Mouse (Mus musculus) gastrocnemius, postnatal 10 days (tissue): ENCODE measurements around the gene Efcab6. TPM values are rescaled to one million over a fixed set of nuclear protein-coding genes. Genes with fewer than 3 reads are reported as not detected.

Experiments used
- DNase-seq: peaks from one replicate; pipeline ENCODE4 v3.0.0; 2021; ENCODE audit warnings: mixed read lengths
- total RNA-seq, 2 experiments: library from RNA; stranded (reverse); gene quantifications; 2 replicates each; pipeline ENCODE4 v1.2.3; 2021

Gene Efcab6
- total RNA-seq, 2 experiments from 2014 or later, result 3.2 to 7.4 TPM

GRCm38 (mm10) chr15:84058841-84059240 lies 6.3 kb downstream of the Efcab6 start:
- no peak for DNase-seq

DNA sequence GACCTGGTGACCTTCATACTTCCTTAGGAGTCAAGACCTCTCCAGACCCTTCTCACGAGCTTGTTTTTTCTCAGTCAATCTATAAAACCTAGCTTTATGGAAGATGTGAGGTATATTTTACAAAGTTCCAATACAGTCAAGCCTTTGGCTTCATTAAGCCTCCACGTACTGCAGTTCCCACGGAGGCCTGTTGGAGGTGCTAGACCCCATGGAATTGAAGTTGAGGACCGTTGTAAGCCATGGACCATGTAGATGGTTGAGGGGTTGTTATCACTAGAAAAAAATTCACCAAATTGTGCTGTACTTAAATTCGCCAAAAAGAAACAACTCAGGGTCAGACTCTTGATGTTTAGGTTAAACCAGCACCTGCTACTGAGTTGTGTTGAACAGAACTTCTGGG lies 9.1 kb downstream of the Efcab6 start:
- DNase-seq, result no peak

DNA sequence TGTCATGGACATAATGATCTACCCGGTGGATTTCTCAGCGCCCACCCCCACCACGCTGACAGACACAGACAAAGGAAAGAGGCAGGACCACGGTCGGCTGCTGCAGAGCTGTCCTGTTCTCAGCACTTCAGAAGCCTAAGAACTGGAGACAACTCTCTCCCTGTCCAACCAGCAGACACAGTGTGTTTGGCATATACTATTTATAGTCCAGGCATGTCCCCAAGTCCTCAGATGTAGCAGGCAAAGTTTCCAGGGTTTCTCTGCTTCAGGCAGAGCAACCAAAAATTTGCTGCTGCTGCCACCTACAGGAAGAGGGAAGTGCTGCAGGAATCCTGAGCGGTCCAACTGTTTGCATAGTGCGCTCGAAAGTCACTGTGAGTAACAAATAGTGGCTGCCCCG lies 11.3 kb downstream of the Efcab6 start:
- peak; percentile 78 for DNase-seq

- DNase-seq, result no peak
Measured at GRCm38 (mm10) chr15:84053240-84053639, 11.9 kb downstream of the Efcab6 start.

- no peak for DNase-seq
Measured at GRCm38 (mm10) chr15:84052390-84052789, 12.8 kb downstream of the Efcab6 start.

- DNase-seq, result no peak
Measured at GRCm38 (mm10) chr15:84049570-84049969, 15.6 kb downstream of the Efcab6 start.

GRCm38 (mm10) chr15:84045562-84045961 lies 19.6 kb downstream of the Efcab6 start:
- no peak for DNase-seq

- DNase-seq, result no peak
Measured at GRCm38 (mm10) chr15:84037067-84037466, 28.1 kb downstream of the Efcab6 start.

DNA sequence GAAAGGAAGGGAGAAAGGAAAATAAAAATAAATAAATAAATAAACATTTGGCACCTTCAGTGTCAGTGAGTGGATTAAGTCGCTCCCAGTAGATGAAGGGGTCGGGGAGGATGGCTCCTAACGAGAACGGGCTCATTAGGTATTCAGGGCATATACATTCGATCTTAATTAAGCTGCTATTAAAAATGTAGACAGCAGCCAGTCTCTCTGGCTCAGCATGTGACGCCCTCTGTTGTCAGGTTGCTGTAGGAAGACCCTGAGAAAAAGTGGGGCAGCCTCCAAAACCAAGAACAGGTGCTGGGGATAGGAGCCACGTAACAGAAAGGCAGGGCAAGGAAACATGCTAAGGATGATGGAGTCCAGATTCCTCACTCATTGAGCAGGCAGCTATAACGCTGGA lies 39.5 kb downstream of the Efcab6 start:
- no peak for DNase-seq

DNA sequence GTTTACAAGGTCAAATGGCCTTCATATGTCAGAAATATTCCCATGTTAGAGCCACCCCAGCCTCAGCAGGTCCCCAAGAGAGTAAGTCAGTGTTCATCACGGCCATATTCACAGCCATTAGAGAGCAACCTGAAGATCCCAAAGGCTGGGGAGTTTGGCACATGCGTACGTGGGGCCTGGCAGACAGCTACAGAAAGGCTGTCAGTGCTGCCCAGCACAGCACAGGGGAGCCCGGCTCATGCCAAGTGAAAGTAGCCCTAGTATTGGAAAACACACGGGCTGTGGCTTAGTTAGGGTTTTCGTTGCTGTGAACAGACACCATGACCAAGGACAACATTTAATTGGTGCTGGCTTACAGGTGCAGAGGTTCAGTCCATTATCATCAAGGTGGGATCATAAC lies 40.3 kb downstream of the Efcab6 start:
- DNase-seq, result no peak

GRCm38 (mm10) chr15:84009366-84010083 lies 55.7 kb downstream of the Efcab6 start:
- DNase-seq, result no peak

DNA sequence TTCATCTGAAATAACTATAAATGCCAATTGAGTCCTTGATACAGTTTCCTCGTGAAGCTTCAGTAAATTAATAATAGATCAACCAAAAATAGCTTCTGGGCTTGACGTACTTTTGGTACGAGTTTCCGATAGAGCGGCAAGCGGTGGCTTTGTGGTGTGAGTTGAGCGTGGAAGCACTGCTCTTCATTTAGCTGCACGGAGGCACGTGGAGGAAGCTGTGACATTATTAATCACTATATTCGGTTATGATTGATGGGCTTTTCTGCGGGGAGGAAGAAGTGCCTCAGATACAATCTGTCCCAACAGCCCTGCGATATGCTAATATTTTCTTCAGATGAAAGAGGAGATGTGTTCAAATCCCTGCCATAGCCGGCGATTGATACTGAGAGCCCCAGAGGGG lies 60.9 kb downstream of the Efcab6 start:
- DNase-seq, result no peak

- DNase-seq, result no peak
Measured at GRCm38 (mm10) chr15:83999071-83999470, 66.1 kb downstream of the Efcab6 start.

DNA sequence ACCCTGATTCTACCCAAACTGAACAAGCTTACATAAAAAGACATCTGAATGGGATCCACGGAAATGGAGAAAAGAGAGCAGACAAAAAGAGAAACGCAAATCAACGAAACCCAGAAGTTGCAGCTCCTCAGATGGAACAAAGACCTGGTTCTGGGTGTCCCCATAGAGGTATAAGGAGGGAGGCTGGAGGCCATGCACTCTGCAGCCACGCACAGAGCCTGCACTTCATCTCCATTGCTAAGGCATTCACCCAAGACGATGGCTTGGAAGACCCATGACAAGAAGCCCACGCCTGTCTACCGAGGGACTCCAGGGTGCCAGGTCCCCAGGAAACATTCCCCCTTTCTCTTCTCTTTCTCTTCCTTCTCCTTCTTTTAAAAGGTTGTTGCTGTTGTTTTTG lies 66.6 kb downstream of the Efcab6 start:
- no peak for DNase-seq

GRCm38 (mm10) chr15:83998115-83998514 lies 67.1 kb downstream of the Efcab6 start:
- no peak for DNase-seq

GRCm38 (mm10) chr15:83997550-83997949 lies 67.6 kb downstream of the Efcab6 start:
- no peak for DNase-seq

- DNase-seq, result no peak
Measured at GRCm38 (mm10) chr15:83996864-83997263, 68.3 kb downstream of the Efcab6 start.

DNA sequence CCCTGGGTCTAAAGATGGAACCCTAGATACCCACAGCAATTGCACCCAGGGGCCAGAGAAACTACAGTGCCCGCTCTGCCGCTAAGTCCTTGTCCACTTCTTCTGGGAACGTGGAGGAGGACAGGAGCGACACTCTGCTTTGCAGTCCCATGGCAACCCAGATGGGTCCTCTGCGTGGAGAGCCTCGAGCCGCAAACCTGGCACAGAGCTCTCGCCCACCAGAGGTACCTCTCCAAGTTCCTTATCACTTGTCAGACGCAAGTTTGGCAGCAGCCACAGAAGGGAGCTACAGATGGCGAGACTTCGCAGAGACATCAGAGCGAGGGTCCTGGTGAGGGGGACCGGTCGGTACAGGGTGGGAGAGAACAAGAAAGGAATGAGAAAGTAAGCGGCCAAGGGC lies 73.0 kb downstream of the Efcab6 start:
- no peak for DNase-seq

DNA sequence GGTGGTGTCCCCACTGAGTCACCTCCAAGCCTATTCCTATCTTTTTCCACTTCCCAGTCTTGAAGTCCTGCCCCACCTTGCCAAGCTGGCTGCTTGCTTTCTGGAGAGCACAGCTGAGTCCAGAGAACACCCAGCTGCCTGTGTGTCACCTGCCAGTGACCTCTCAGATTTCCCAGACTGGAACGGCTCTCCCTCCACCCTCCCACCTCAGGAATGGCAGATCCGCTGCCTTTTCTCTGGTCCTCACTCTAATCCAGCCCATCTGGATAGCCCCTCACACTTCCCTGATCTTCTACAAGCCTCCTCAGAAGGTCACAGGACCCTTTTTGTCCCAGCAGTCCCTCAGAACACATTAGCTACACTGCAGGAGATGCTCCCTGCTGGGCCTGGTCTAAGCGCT lies 73.7 kb downstream of the Efcab6 start:
- DNase-seq, result peak; percentile 26

DNA sequence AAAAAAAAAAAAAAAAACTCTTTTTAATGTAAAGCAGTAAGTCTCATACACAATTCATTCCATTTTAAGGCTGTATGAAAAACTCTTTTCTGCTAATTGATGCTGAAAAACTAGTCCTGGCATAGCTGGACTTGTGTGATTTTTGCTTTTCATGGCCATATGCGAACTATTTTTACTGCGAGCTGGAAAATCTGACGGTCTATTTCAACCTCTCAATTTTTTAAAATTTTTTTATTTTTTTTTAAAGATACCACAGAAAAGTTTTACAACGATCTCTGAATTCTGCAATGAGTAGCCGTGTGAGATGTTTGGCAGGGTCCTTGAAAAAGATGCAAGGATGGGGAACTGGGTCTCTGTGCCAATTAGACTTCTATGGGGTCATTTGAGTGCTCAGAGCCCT lies 75.9 kb downstream of the Efcab6 start:
- no peak for DNase-seq

GRCm38 (mm10) chr15:83988087-83988486 lies 77.1 kb downstream of the Efcab6 start:
- DNase-seq, result no peak

- no peak for DNase-seq
Measured at GRCm38 (mm10) chr15:83982186-83982936, 82.8 kb downstream of the Efcab6 start.

- DNase-seq, result no peak
Measured at GRCm38 (mm10) chr15:83978865-83979264, 86.3 kb downstream of the Efcab6 start.

DNA sequence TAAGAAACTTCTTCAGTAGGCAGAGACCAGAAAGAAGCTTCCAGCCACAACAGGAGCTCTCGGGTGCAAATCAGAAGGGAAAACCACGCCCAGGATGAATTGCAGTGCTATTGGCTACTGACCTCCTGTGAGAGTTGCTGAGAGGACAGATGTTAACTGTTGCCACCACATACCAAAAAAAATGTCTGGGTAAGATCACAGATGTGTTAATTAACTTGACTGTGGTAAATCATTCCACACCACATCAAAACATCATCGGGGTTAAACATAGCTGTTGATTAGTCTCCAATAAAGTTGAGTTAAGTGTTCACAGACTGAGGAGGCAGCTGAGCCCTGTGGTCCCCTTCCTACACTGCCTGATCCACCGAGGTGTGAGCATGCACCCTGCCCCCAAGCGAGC lies 88.1 kb downstream of the Efcab6 start:
- DNase-seq, result no peak
